Mouse (Mus musculus) embryonic facial prominence, embryonic 11.5 days (tissue): ENCODE results near the gene Fam196a. TPM values are rescaled to one million over a fixed set of nuclear protein-coding genes. Genes with fewer than 3 reads are reported as not detected.

Source experiments
- ATAC-seq: fragments of 200-750 bp; cut with Nextera tagmentation; replicated peaks from 2 replicates; pipeline ENCODE4 v1.8.0; 2017; ENCODE audit warnings: low read depth; ENCODE audit not compliant: insufficient number of reproducible peaks, low FRiP score, low TSS enrichment
- DNase-seq: peaks from one replicate; pipeline ENCODE4 v3.0.0-alpha.2; 2015; ENCODE audit warnings: low spot score
- H3K27ac ChIP-seq: fragments of 300-500 bp; sonication (generic); replicated peaks from 2 replicates; pipeline ENCODE4 v1.5.1; 2014; ENCODE audit warnings: mild to moderate bottlenecking, low read depth, low read length, control low read depth
- H3K27me3 ChIP-seq: fragments of 300-500 bp; sonication (generic); 2 replicates; pipeline ENCODE4 v1.6.1; 2014; ENCODE audit warnings: mild to moderate bottlenecking, low read length, moderate library complexity, mixed read lengths; ENCODE audit not compliant: control insufficient read depth, insufficient read depth
- H3K36me3 ChIP-seq: fragments of 300-500 bp; sonication (generic); replicated peaks from 2 replicates; pipeline ENCODE4 v1.6.1; 2014; ENCODE audit warnings: low read depth, mild to moderate bottlenecking, low read length, moderate library complexity, mixed read lengths; ENCODE audit not compliant: control insufficient read depth, insufficient read depth
- H3K4me1 ChIP-seq: fragments of 300-500 bp; sonication (generic); 2 replicates; pipeline ENCODE4 v1.6.1; 2014; ENCODE audit warnings: low read length, mixed read lengths; ENCODE audit not compliant: control insufficient read depth, insufficient read depth
- H3K4me2 ChIP-seq: fragments of 300-500 bp; sonication (generic); 2 replicates; pipeline ENCODE4 v1.6.1; 2014; ENCODE audit warnings: low read depth, mild to moderate bottlenecking, control low read depth, low read length, moderate library complexity
- H3K4me3 ChIP-seq: fragments of 300-500 bp; sonication (generic); 2 replicates; pipeline ENCODE4 v1.5.1; 2014; ENCODE audit warnings: low read depth, low read length, control low read depth
- H3K9ac ChIP-seq: fragments of 300-500 bp; sonication (generic); replicated peaks from 2 replicates; pipeline ENCODE4 v1.6.1; 2014; ENCODE audit warnings: mild to moderate bottlenecking, control low read depth, low read length
- H3K9me3 ChIP-seq: fragments of 300-500 bp; sonication (generic); replicated peaks from 2 replicates; pipeline ENCODE4 v1.6.1; 2016; ENCODE audit warnings: mild to moderate bottlenecking, low read length, inconsistent platforms, mixed read lengths; ENCODE audit not compliant: control insufficient read depth
- WGBS: fragments of 180-500 bp; shearing (Covaris S2); extraction: QIAGEN DNeasy Blood & Tissue Kit; methylation state at CpG from one replicate; pipeline ENCODE4 v1.1.7; 2014; 5-methylcytosine and 5-hydroxymethylcytosine counted together
- polyA plus RNA-seq: library from polyadenylated mRNA; unstranded; fragments of >200 nt; fragmentation: Nextera tagmentation; extraction: Ambion mirVana; gene quantifications from 2 replicates; pipeline ENCODE4 v1.2.1, GENCODE M21; 2014

The Fam196a gene
- polyA plus RNA-seq, 1 experiment from 2014 or later = 1.6 TPM

- Histone ChIP-seq H3K27me3 (no peaks in the 10 kb centered on the region), H3K36me3 (no peaks in the 10 kb centered on the region), H3K4me2 (no peak overlapping the region), H3K27ac (no peak overlapping the region), H3K9ac (no peak overlapping the region), H3K4me3 (no peak overlapping the region), H3K9me3 (no peaks in the 10 kb centered on the region), H3K4me1 (no peaks in the 10 kb centered on the region)
- 73% methylated on average over 6 of the region's 6 CpGs for WGBS
- ATAC-seq = no peak
- no peak for DNase-seq
Observed at GRCm38 (mm10) chr7:134880431-134880830, 57.8 kb downstream of the Fam196a start.

- no peaks in the 10 kb centered on the region for H3K4me1 ChIP-seq
- H3K27ac ChIP-seq = no peak overlapping the region
- ATAC-seq (no peak), DNase-seq (no peak)
- no peaks in the 10 kb centered on the region for H3K27me3 ChIP-seq
- no peak overlapping the region for H3K4me2 ChIP-seq
- 62% methylated on average over 6 of the region's 6 CpGs for WGBS
- H3K36me3 ChIP-seq = no peaks in the 10 kb centered on the region
- H3K9me3 ChIP-seq = no peaks in the 10 kb centered on the region
- H3K4me3 ChIP-seq = no peak overlapping the region
- H3K9ac ChIP-seq = no peak overlapping the region
Observed at GRCm38 (mm10) chr7:134878985-134879384, 59.2 kb downstream of the Fam196a start.

GRCm38 (mm10) chr7:134872981-134873380 is 65.2 kb downstream of the Fam196a start:
- ATAC-seq (no peak), DNase-seq (no peak)
- no peaks in the 10 kb centered on the region for H3K9me3 ChIP-seq
- no peaks in the 10 kb centered on the region for H3K27me3 ChIP-seq
- no peak overlapping the region for H3K27ac ChIP-seq
- no peak overlapping the region for H3K9ac ChIP-seq
- H3K4me1 ChIP-seq = no peaks in the 10 kb centered on the region
- H3K4me3 ChIP-seq = no peak overlapping the region
- H3K4me2 ChIP-seq = no peak overlapping the region
- H3K36me3 ChIP-seq = no peaks in the 10 kb centered on the region
- WGBS = 90% methylated on average over 7 of the region's 7 CpGs

- no peak overlapping the region for H3K27ac ChIP-seq
- 79% methylated on average over 3 of the region's 3 CpGs for WGBS
- no peaks in the 10 kb centered on the region for H3K36me3 ChIP-seq
- H3K9ac ChIP-seq = no peak overlapping the region
- H3K4me2 ChIP-seq = no peak overlapping the region
- DNase-seq = no peak
- H3K9me3 ChIP-seq = no peaks in the 10 kb centered on the region
- no peak overlapping the region for H3K4me3 ChIP-seq
- H3K4me1 ChIP-seq = no peaks in the 10 kb centered on the region
- no peaks in the 10 kb centered on the region for H3K27me3 ChIP-seq
- no peak for ATAC-seq
Observed at GRCm38 (mm10) chr7:134872511-134872910, 65.7 kb downstream of the Fam196a start.

GRCm38 (mm10) chr7:134864175-134864574 is 74.1 kb downstream of the Fam196a start:
- no peaks in the 10 kb centered on the region for H3K4me1 ChIP-seq
- 79% methylated on average over 2 of the region's 2 CpGs for WGBS
- no peak for ATAC-seq
- no peak overlapping the region for H3K4me3 ChIP-seq
- no peaks in the 10 kb centered on the region for H3K36me3 ChIP-seq
- no peaks in the 10 kb centered on the region for H3K27me3 ChIP-seq
- H3K9me3 ChIP-seq = no peaks in the 10 kb centered on the region
- H3K9ac ChIP-seq = no peak overlapping the region
- H3K27ac ChIP-seq = no peak overlapping the region
- no peak overlapping the region for H3K4me2 ChIP-seq
- DNase-seq = peak; percentile 80

GRCm38 (mm10) chr7:134862000-134862399 is 76.2 kb downstream of the Fam196a start:
- H3K4me2 ChIP-seq = no peak overlapping the region
- no peak overlapping the region for H3K27ac ChIP-seq
- DNase-seq = no peak
- H3K9ac ChIP-seq = no peak overlapping the region
- H3K4me3 ChIP-seq = no peak overlapping the region
- H3K36me3 ChIP-seq = no peaks in the 10 kb centered on the region
- no peak for ATAC-seq
- no peaks in the 10 kb centered on the region for H3K4me1 ChIP-seq
- H3K27me3 ChIP-seq = no peaks in the 10 kb centered on the region
- 83% methylated on average over 6 of the region's 6 CpGs for WGBS
- no peaks in the 10 kb centered on the region for H3K9me3 ChIP-seq

- no peaks in the 10 kb centered on the region for H3K36me3 ChIP-seq
- no peak overlapping the region for H3K4me2 ChIP-seq
- DNase-seq = no peak
- no peaks in the 10 kb centered on the region for H3K9me3 ChIP-seq
- H3K4me1 ChIP-seq = no peaks in the 10 kb centered on the region
- WGBS = 93% methylated on average over 4 of the region's 4 CpGs
- no peak for ATAC-seq
- no peaks in the 10 kb centered on the region for H3K27me3 ChIP-seq
- no peak overlapping the region for H3K27ac ChIP-seq
- H3K9ac ChIP-seq = no peak overlapping the region
- no peak overlapping the region for H3K4me3 ChIP-seq
Observed at GRCm38 (mm10) chr7:134842751-134843150, 95.5 kb downstream of the Fam196a start.

- Histone ChIP-seq H3K27me3 (no peaks in the 10 kb centered on the region), H3K9me3 (no peaks in the 10 kb centered on the region), H3K4me2 (no peak overlapping the region), H3K9ac (no peak overlapping the region), H3K4me3 (no peak overlapping the region), H3K4me1 (no peaks in the 10 kb centered on the region), H3K27ac (no peak overlapping the region), H3K36me3 (no peaks in the 10 kb centered on the region)
- no peak for ATAC-seq
- WGBS = 97% methylated on average over 2 of the region's 2 CpGs
- no peak for DNase-seq
Observed at GRCm38 (mm10) chr7:134840066-134840465, 98.2 kb downstream of the Fam196a start.
